Mouse (Mus musculus) ES-Bruce4 (cell line): Measurements from ENCODE around the gene Zbtb8b. TPM values are rescaled to one million over a fixed set of nuclear protein-coding genes. Genes with fewer than 3 reads are reported as not detected.

Source experiments
- H3K27ac ChIP-seq: 2 replicates; pipeline ENCODE4 v1.5.1; 2012; ENCODE audit warnings: low read length, inconsistent platforms; ENCODE audit not compliant: insufficient read depth
- H3K27me3 ChIP-seq: 2 replicates; pipeline ENCODE4 v1.6.1; 2012; ENCODE audit warnings: mild to moderate bottlenecking, low read length, inconsistent platforms; ENCODE audit not compliant: control insufficient read depth, poor library complexity, insufficient read depth, severe bottlenecking
- H3K36me3 ChIP-seq: 2 replicates; pipeline ENCODE4 v1.6.1; 2012; ENCODE audit warnings: inconsistent platforms, mild to moderate bottlenecking, low read length, moderate library complexity; ENCODE audit not compliant: control insufficient read depth, poor library complexity, insufficient read depth, severe bottlenecking
- H3K4me1 ChIP-seq: one replicate; pipeline ENCODE4 v1.8.1; 2011; ENCODE audit warnings: low read length; ENCODE audit not compliant: control insufficient read depth, insufficient read depth
- H3K4me3 ChIP-seq: 2 replicates; pipeline ENCODE4 v1.5.1; 2011; ENCODE audit warnings: low read depth, mild to moderate bottlenecking, low read length
- H3K9ac ChIP-seq: 2 replicates; pipeline ENCODE4 v1.6.1; 2012; ENCODE audit warnings: low read depth, mild to moderate bottlenecking, inconsistent platforms; ENCODE audit not compliant: poor library complexity, severe bottlenecking
- H3K9me3 ChIP-seq: replicated peaks from 2 replicates; pipeline ENCODE4 v1.6.1; 2012; ENCODE audit warnings: mild to moderate bottlenecking, low read length, inconsistent platforms; ENCODE audit not compliant: control insufficient read depth, poor library complexity, insufficient read depth, severe bottlenecking
- CTCF ChIP-seq: IDR thresholded peaks from one replicate; pipeline ENCODE4 v1.8.1; 2011; ENCODE audit warnings: low read depth, low read length
- EP300 ChIP-seq: IDR thresholded peaks from 2 replicates; pipeline ENCODE4 v1.6.1; 2011; ENCODE audit warnings: low read depth, low read length; ENCODE audit not compliant: insufficient read depth
- POLR2A ChIP-seq: IDR thresholded peaks from one replicate; pipeline ENCODE4 v1.8.1; 2011; ENCODE audit warnings: low read length; ENCODE audit not compliant: insufficient read depth
- polyA plus RNA-seq: library from polyadenylated mRNA; stranded (reverse); fragments of >200 nt; gene quantifications from 2 replicates; pipeline ENCODE4 v1.2.4, GENCODE M21; 2011; ENCODE audit warnings: low read depth; ENCODE audit not compliant: missing spikeins, insufficient read depth, insufficient read length

Zbtb8b gene
- polyA plus RNA-seq, 1 experiment = 4.8 TPM

DNA sequence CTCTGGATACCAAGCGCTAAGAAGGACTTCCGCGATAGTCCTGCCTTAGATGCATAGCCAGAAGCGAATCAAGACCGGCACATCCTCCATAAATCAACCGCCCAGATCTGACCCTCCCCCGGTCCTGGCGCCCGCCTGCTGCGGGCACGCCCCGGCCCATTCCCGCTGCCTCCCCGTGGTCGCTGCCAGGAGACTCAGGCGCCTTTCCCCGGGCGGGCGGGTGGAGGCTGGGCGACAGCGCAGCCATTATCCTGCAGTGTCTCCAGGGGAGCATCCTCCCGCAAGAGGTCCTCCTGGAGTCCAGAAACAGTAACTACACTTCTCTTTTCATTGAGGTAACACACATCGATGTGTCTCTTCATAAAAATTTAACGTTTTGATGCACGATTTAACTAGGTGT, 34.2 kb downstream of the Zbtb8b start:
- TF ChIP-seq CTCF (peak; percentile 23), POLR2A (no peak)
- H3K4me3 ChIP-seq = peak overlapping the region; percentile 53
- no peaks in the 10 kb centered on the region for H3K4me1 ChIP-seq
- no peaks in the 10 kb centered on the region for H3K27me3 ChIP-seq
- H3K9me3 ChIP-seq = no peaks in the 10 kb centered on the region
- no peaks in the 10 kb centered on the region for H3K36me3 ChIP-seq
- H3K27ac ChIP-seq = peak overlapping the region; percentile 50; the same call in 1 of the 2 replicates
- H3K9ac ChIP-seq = peak overlapping the region; percentile 80

DNA sequence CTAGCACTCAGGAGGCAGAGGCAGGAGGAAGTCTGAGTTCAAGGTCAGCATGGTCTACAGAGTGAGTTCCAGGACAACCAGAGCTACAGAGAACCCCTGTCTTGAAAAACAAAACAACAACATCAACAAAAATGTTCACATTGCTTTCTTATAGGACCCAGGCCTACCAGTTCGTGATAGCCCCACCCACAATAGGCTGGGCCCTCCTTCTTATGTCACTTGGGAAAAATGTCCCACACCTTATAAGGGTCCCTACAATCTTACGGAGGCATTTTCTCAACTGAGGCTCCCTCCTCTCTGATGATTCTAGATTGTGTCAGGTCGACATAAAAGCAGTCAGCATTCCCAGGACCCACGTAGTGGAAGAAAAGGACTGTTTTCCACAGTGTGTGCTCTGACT, 40.8 kb downstream of the Zbtb8b start:
- Histone ChIP-seq H3K9me3 (no peaks in the 10 kb centered on the region), H3K36me3 (no peaks in the 10 kb centered on the region), H3K27me3 (no peaks in the 10 kb centered on the region), H3K4me1 (no peaks in the 10 kb centered on the region), H3K9ac (peak overlapping the region; percentile 49; the same call in 1 of the 2 replicates), H3K27ac (no peak overlapping the region), H3K4me3 (no peak overlapping the region)
- no peak for TF ChIP-seq EP300
- no peak for TF ChIP-seq CTCF
- TF ChIP-seq POLR2A = no peak

DNA sequence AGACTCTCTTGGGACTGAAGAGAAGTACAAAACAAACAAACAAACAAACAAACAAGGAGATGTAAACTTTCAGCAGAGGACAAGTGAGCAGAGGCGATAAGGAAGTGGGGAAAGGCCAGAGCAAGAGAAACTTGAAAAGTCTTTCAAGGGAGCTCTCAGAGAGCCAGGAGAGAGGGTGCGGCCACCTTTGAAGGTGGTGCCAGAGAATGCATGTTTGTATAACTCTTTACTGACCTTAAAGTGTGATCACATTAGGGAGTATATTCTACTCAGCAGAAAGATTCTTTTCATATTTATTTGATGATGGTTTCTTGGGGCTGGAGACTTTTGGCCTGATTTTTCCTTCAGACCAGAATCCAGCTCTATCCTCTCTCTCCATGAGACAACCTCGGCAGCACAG, 43.7 kb downstream of the Zbtb8b start:
- Histone ChIP-seq H3K27me3 (no peaks in the 10 kb centered on the region), H3K9ac (no peak overlapping the region), H3K36me3 (no peaks in the 10 kb centered on the region), H3K27ac (no peak overlapping the region), H3K4me3 (no peak overlapping the region), H3K9me3 (no peaks in the 10 kb centered on the region), H3K4me1 (peaks cover 5% of the 10 kb centered on the region)
- TF ChIP-seq POLR2A (no peak), CTCF (no peak)

DNA sequence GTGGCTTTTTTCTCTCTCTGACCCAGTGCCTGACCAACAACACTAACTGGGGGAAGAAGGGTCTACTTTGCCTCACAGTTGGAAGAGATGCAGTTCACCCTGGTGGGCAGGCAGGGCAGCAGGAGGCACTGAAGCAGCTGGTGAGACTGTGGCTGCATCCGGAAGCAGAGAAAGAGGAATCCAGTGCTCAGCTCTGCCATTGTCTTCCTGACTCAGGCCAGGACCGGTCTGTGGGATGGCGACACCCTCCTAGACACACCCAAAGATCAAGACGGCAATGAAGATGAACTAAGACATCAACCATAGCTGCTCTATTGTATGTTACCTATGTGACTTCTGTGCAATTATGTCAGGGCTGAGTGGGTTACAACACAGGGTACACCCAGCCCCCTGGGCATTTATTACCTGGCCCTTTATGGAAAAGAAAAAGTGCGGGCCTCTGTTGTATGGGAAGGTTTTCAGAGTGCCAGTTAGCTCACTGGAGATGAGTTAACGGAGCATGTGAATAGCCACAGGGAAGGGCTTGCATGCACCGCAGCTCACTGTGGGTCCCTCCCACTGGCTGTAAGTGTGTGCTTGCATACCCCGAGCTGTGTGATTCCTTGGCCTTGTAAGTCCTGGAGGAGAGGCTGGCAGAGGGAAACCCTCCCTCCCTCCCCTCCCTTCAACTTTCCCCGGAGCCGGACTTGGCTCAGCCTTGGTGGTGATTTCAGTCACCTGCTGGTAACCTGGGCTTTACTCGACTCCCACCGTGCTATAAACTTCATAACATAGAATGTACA, 46.4 kb downstream of the Zbtb8b start:
- TF ChIP-seq POLR2A = no peak
- no peak for TF ChIP-seq CTCF
- TF ChIP-seq EP300 = peak; percentile 91
- Histone ChIP-seq H3K4me3 (no peak overlapping the region), H3K9me3 (no peaks in the 10 kb centered on the region), H3K36me3 (no peaks in the 10 kb centered on the region), H3K4me1 (peaks cover 5% of the 10 kb centered on the region), H3K9ac (no peak overlapping the region), H3K27me3 (no peaks in the 10 kb centered on the region), H3K27ac (no peak overlapping the region)

DNA sequence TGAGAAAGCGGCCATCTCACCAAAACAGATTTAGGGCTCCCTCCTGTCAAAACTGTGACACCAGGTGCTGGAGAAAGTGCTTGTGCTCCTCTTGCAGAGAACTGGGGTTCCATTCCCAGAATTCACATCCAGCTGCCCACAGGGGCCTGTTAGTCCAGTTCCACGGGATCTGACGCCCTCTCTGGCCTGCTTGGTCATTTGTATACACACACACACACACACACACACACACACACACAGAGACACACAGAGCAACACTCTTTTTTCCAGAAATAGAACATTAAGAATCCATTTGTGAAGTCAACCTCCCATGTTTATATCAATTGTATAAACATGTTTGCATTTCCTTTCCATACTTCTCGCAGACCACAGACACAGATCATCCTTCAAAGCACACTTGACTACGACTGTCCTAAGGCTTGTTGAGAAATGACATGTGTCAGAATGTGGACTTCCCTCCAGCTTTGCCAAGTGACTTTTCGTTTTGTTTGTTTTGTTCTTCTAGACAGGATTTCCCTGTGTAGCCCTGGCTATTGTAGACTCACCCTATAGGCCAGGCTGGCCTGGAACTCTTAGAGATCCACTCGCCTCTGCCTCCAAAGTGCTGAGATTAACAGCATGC, 49.6 kb downstream of the Zbtb8b start:
- no peaks in the 10 kb centered on the region for H3K9me3 ChIP-seq
- TF ChIP-seq CTCF (no peak), EP300 (no peak), POLR2A (no peak)
- no peak overlapping the region for H3K4me3 ChIP-seq
- H3K27ac ChIP-seq = no peak overlapping the region
- H3K36me3 ChIP-seq = no peaks in the 10 kb centered on the region
- H3K9ac ChIP-seq = no peak overlapping the region
- no peaks in the 10 kb centered on the region for H3K27me3 ChIP-seq
- peaks cover 5% of the 10 kb centered on the region for H3K4me1 ChIP-seq

DNA sequence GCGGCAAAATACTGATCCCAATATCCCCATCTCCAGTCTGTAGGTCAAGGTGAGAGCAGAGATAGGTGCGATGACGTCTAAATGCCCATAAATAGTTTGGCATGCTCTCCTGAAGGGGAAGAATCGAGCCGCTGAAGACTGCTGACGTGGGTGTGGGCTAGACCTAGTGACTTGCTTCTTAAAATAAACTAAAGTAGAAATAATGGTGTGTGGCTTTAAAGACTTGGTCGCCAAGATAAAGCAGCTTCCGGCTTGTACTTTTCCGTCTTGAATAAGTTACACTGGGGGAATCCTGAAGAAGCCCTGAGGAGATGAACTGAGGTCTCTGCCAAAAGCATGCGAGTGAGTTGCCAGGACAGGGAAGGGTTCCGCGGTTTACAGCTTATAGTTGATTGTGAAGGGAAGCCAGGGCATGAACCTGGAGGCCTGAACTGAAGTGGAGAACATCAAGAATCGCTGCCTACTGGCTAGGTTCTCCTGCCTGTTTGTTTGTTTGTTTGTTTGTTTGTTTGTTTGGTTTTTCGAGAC, 50.4 kb downstream of the Zbtb8b start:
- H3K9me3 ChIP-seq = no peaks in the 10 kb centered on the region
- TF ChIP-seq POLR2A = no peak
- no peak for TF ChIP-seq CTCF
- no peak for TF ChIP-seq EP300
- H3K27me3 ChIP-seq = no peaks in the 10 kb centered on the region
- no peak overlapping the region for H3K27ac ChIP-seq
- no peaks in the 10 kb centered on the region for H3K36me3 ChIP-seq
- peaks cover 5% of the 10 kb centered on the region for H3K4me1 ChIP-seq
- H3K4me3 ChIP-seq = no peak overlapping the region
- H3K9ac ChIP-seq = 0 out of 2 replicates have a peak overlapping the region, but pooled peaks have one; percentile 26
